ENCODE assay signal across 10 mouse cellular contexts in genomic region chr5:130081181-130081881, GRCm38 (mm10). TPM values are rescaled to one million over a fixed set of nuclear protein-coding genes. Genes with fewer than 3 reads are reported as not detected.
A peak's percentile ranks its signal among the peaks of the same experiment; 100 is the strongest.
DNase-seq lines count a peak whose midpoint lies in the region; ATAC-seq and TF ChIP-seq lines count a peak whose summit lies in the region.
"Had no signal": no experiment of that assay in that cellular context is flagged by ENCODE, and none has a peak within 500 bp of the region (broad histone marks: within the 10 kb centered on the region; RNA-seq: fewer than 3 reads in every experiment).

No protein-coding gene starts in this region.

- no peak overlapping the region for H3K4me2 ChIP-seq in intestine, postnatal 0 days (replicated peaks; ENCODE audit: low read depth)
- no peak overlapping the region for H3K4me2 ChIP-seq in intestine, embryonic 16.5 days (ENCODE audit: low read depth, low read length)
- no peak overlapping the region for H3K4me2 ChIP-seq in midbrain, embryonic 15.5 days

- H3K27me3 ChIP-seq in intestine, postnatal 0 days (replicated peaks; ENCODE audit: control insufficient read depth, insufficient read depth, low read length) = no peaks in the 10 kb centered on the region
- H3K27me3 ChIP-seq in intestine, embryonic 16.5 days (replicated peaks; ENCODE audit: control insufficient read depth, insufficient read depth, low read length) = no peaks in the 10 kb centered on the region
- no peaks in the 10 kb centered on the region for H3K27me3 ChIP-seq in midbrain, embryonic 15.5 days (replicated peaks)

- H3K4me3 ChIP-seq in intestine, postnatal 0 days (ENCODE audit: low read depth, low read length) = no peak overlapping the region
- H3K4me3 ChIP-seq in intestine, embryonic 16.5 days (ENCODE audit: low read length) = no peak overlapping the region
- H3K4me3 ChIP-seq in midbrain, embryonic 15.5 days = no peak overlapping the region

- H3K27ac ChIP-seq in intestine, postnatal 0 days (ENCODE audit: low read depth, low read length) = no peak overlapping the region
- H3K27ac ChIP-seq in intestine, embryonic 16.5 days (ENCODE audit: low read length) = no peak overlapping the region
- H3K27ac ChIP-seq in midbrain, embryonic 15.5 days = no peak overlapping the region

- H3K36me3 ChIP-seq in intestine, postnatal 0 days (ENCODE audit: control insufficient read depth, insufficient read depth) = no peaks in the 10 kb centered on the region
- no peaks in the 10 kb centered on the region for H3K36me3 ChIP-seq in intestine, embryonic 16.5 days (ENCODE audit: control insufficient read depth, insufficient read depth, low read length)
- no peaks in the 10 kb centered on the region; the same call in 1 of the 2 replicates for H3K36me3 ChIP-seq in midbrain, embryonic 15.5 days (replicated peaks)

- TF ChIP-seq CTCF in intestine, postnatal 0 days (IDR thresholded peaks at IDR 0.05; ENCODE audit: low read depth) = peak; percentile 50

- no peak for ATAC-seq in intestine, postnatal 0 days
- ATAC-seq in intestine, embryonic 16.5 days = no peak
- no peak for ATAC-seq in midbrain, embryonic 15.5 days (replicated peaks)

- peak; percentile 29 for DNase-seq in thymus, postnatal 14 days
- no peak for DNase-seq in thymus, postnatal 25 days
- DNase-seq in induced T-regulatory cell, adult 2 months (ENCODE audit: low read depth) = peak; percentile 45
- DNase-seq in ovary, adult 18-20 months (ENCODE audit: low spot score) = no peak
- no peak for DNase-seq in gastrocnemius, postnatal 25 days
- DNase-seq: heart, adult 18-20 months; layer of hippocampus, postnatal 36 days had no signal

- WGBS in intestine, postnatal 0 days = 96% methylated on average over 8 of the region's 8 CpGs
- WGBS in intestine, embryonic 16.5 days = 96% methylated on average over 8 of the region's 8 CpGs
- 97% methylated on average over 8 of the region's 8 CpGs for WGBS in midbrain, embryonic 15.5 days

- H3K4me1 ChIP-seq in intestine, postnatal 0 days (replicated peaks; ENCODE audit: control insufficient read depth, insufficient read depth, low read length) = no peaks in the 10 kb centered on the region
- H3K4me1 ChIP-seq in intestine, embryonic 16.5 days (ENCODE audit: control insufficient read depth, insufficient read depth, low read length) = peaks cover 14% of the 10 kb centered on the region
- H3K4me1 ChIP-seq in midbrain, embryonic 15.5 days = peaks cover 12% of the 10 kb centered on the region

- no peaks in the 10 kb centered on the region for H3K9me3 ChIP-seq in intestine, postnatal 0 days (ENCODE audit: control insufficient read depth)
- no peaks in the 10 kb centered on the region for H3K9me3 ChIP-seq in intestine, embryonic 16.5 days (ENCODE audit: control insufficient read depth, low read length)
- no peaks in the 10 kb centered on the region for H3K9me3 ChIP-seq in midbrain, embryonic 15.5 days

- no peak overlapping the region for H3K9ac ChIP-seq in intestine, postnatal 0 days (ENCODE audit: low read depth, low read length)
- H3K9ac ChIP-seq in intestine, embryonic 16.5 days (ENCODE audit: low read depth, low read length) = no peak overlapping the region
- no peak overlapping the region for H3K9ac ChIP-seq in midbrain, embryonic 15.5 days

RNA-seq across cellular contexts. Expression of gene Tpst1, which starts 8.2 kb away (rescaled TPM):
- polyA plus RNA-seq in intestine, postnatal 0 days (2015; fragmentation: Nextera tagmentation; extraction: Ambion mirVana) = 28.7 and 29.3 TPM in 2 replicates
- polyA plus RNA-seq in intestine, embryonic 16.5 days (2015; fragmentation: Nextera tagmentation; extraction: Ambion mirVana) = 46.4 and 51.7 TPM in 2 replicates
- total RNA-seq in gastrocnemius, postnatal 25 days (2021) = 1 to 10 TPM; 5.8 to 7.7 TPM
- polyA plus RNA-seq in midbrain, embryonic 15.5 days (2015; fragmentation: Nextera tagmentation; extraction: Ambion mirVana) = 54.7 and 59.4 TPM in 2 replicates

RNA-seq across cellular contexts. Expression of gene Crcp, which starts 52.2 kb away (rescaled TPM):
- 39.5 and 41.6 TPM in 2 replicates for polyA plus RNA-seq in intestine, postnatal 0 days (2015; fragmentation: Nextera tagmentation; extraction: Ambion mirVana)
- polyA plus RNA-seq in intestine, embryonic 16.5 days (2015; fragmentation: Nextera tagmentation; extraction: Ambion mirVana) = 37.2 and 38.7 TPM in 2 replicates
- total RNA-seq in gastrocnemius, postnatal 25 days (2021) = 10 to 100 TPM; 13.3 to 13.9 TPM
- polyA plus RNA-seq in midbrain, embryonic 15.5 days (2015; fragmentation: Nextera tagmentation; extraction: Ambion mirVana) = 88.6 and 91.3 TPM in 2 replicates

RNA-seq across cellular contexts. Expression of gene Asl, which starts 52.3 kb away (rescaled TPM):
- 148 and 182 TPM in 2 replicates for polyA plus RNA-seq in intestine, postnatal 0 days (2015; fragmentation: Nextera tagmentation; extraction: Ambion mirVana)
- polyA plus RNA-seq in intestine, embryonic 16.5 days (2015; fragmentation: Nextera tagmentation; extraction: Ambion mirVana) = 74.1 and 89.4 TPM in 2 replicates
- 10 to 100 TPM in 1 of 2 experiments, 1 to 10 TPM in 1; 9.4 to 10.1 TPM for total RNA-seq in gastrocnemius, postnatal 25 days (2021)
- 40.1 and 42.4 TPM in 2 replicates for polyA plus RNA-seq in midbrain, embryonic 15.5 days (2015; fragmentation: Nextera tagmentation; extraction: Ambion mirVana)

Comparison
In these comparisons a context has a peak if more than half of its experiments do, and no peak if none do; other contexts are left out.
1. DNase-seq: peak in thymus, postnatal 14 days (single experiment) and induced T-regulatory cell, adult 2 months (single experiment); none in thymus, postnatal 25 days (single experiment), ovary, adult 18-20 months (single experiment) and gastrocnemius, postnatal 25 days (single experiment).